Mouse (Mus musculus): Measurements from ENCODE around the gene Csgalnact2.

The Csgalnact2 gene

DNA sequence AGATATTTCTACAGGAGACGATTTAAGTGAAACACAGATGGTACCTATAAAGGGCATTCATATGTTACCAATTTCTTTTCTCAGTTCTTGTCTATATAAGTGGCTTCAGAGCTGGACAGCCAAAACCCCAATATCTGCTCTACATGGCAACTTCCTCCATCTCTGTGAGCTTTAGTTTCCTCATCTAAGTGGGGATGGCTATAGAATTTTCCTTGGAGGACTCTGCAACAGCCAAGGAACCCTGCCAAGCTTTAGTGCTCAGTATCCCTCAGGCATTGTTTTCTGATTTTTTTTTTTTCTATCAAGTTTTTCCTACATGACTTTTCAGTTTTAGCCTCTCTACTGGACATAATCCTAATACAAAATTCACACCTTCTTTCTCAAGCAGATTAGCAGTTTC, 4.5 kb downstream of the Csgalnact2 start:
- no peak for DNase-seq (ENCODE audit: low spot score in 2 of 2)

DNA sequence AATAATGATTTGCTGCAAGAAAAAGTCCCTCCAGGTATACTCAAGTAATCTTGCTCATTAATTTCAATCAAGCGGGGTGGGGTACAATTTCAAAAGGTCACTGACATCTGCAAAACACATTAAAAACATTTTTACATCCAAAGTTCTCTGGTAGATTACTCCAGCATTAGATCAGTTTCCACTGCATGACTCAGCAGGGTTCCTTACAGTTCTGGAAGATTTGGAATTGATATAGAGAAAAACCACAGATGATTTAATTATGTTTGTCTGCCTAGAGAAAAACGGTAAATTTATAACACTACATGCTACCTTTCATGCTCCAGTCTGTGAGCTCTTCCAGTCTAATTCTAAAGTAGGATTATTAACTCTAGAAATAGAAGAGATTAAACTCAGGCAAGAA, 8.9 kb downstream of the Csgalnact2 start:
- DNase-seq (ENCODE audit: low spot score in 2 of 2) = no peak

DNA sequence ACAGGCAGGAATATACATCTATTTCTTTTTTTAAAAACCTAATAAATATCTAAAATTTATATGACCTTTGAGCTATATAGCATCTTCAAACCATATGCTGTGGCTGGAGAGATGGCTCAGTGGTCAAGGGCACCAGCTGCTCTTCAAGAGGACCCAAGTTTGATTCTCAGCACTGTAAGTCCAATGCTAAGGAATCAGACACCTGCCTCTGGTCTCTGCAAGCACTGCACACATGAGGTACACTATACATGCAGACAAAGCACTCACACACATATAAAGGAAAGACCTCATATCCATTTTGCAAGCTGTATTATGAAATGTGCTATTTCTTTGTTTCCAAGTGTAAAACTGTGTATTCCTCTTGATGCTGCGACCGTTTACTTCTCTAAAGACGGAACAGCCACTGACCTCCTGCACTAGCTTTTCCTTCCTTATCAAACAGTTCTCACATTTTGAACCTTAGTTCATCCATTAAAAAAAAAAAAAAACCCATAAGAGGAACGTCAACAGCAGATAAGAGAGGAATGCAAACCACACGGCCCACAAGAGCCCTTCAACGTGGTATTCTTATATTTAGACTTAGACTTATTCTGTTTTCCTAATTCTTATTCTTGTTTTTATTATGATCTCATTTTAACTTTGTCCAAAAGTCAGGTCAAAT, 11.0 kb downstream of the Csgalnact2 start:
- no peak for DNase-seq (ENCODE audit: low spot score in 2 of 2)

DNA sequence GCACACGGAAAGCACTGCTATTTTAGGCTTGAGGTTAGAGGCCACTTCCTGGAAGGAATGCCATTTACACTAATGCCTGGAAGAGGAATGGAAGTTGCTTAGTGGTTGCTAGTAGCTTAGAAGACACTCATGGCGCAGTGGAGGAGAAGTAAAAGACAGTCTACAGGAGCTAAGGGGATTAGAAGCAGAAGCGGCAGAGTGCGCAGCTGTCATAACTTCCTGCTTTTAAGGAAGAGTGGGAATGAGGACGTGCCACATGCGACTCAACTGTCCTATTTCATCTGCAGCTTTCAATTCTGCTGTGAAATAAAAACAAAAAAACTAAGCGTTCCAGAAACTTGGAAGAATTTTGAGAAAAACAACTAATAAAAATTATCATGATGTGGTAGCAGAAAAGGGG, 11.7 kb downstream of the Csgalnact2 start:
- DNase-seq (ENCODE audit: low spot score in 2 of 2) = no peak

DNA sequence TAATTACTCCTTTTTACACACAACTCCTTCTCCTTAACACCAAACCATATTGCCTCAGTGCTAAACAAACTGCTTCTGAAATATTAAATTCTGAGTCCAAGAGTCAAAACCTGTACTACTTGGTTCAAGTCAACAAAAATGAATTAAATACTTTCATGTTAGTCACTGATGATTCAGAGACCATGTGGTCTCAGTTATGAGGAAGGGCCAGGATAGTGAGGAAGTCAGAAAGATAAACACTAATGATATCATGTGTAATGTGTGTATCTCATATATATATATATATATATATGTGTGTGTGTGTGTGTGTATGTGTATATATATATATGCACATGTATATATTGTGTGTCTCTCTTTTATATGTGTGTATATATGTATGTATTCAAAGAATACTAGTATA, 12.4 kb downstream of the Csgalnact2 start:
- DNase-seq (ENCODE audit: low spot score in 2 of 2) = no peak

DNA sequence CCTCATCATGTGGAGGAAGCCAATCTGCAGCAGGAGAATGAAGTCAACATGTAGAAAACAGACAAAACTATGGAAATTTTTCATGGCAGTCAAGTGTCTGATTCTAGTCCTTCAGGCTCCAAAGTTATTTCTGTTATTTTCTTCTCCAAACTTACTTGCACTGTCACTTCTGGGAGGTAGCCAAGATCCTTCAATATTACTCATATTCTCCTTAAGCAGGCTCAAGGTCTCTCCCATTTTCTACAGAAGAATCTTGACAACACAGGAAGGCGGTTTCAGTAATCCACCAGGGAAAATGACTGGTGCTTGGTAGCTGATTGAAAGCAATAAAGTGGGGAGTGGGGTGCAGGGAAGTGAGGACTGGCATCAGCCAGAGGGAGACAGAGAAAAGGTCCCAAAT, 16.2 kb downstream of the Csgalnact2 start:
- DNase-seq (ENCODE audit: low spot score in 2 of 2) = no peak

DNA sequence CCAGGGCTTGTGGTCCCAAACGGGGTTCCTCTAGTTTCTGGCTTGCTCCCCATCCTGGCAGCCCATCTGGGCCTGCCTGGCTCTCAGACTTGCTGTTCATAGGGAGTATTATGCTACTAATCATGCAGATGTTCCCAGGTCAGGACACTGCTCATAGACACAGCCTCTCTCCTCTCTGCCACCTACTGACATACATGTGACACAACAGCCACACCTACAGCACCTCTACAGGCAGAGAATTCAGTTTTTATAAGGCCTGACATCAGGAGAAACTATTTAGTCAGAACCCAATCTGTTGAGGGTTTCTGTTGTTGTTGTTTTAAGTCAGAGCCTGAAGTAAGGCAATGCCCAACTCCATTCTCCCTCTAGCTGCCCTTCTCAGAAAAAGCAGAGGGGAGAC, 27.1 kb downstream of the Csgalnact2 start:
- no peak for DNase-seq (ENCODE audit: low spot score in 2 of 2)

DNA sequence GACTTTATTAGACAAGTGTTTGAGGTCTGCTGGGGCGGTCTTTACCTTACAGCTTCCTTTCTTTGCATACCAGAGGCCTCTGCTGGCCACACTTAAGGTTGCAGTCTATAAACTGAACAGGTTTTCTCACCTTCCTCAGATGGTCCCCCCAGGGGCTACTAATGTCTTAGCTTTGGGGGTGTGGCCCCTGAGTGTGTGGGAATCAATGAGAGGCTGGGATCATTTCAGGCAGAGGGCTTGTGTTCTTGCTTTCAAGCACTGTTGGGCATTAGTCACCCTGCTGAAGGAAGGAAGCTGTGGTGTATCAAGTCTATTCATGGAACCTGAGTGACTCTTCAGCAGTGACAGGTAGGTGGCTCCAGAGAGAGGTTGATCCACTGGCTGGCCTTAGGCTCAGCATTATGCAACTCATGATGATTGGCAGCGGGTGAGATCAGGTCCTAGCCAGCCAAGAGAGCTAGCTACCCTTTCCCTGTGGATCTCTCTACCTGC, 39.6 kb downstream of the Csgalnact2 start:
- DNase-seq (ENCODE audit: low spot score in 2 of 2) = no peak

DNA sequence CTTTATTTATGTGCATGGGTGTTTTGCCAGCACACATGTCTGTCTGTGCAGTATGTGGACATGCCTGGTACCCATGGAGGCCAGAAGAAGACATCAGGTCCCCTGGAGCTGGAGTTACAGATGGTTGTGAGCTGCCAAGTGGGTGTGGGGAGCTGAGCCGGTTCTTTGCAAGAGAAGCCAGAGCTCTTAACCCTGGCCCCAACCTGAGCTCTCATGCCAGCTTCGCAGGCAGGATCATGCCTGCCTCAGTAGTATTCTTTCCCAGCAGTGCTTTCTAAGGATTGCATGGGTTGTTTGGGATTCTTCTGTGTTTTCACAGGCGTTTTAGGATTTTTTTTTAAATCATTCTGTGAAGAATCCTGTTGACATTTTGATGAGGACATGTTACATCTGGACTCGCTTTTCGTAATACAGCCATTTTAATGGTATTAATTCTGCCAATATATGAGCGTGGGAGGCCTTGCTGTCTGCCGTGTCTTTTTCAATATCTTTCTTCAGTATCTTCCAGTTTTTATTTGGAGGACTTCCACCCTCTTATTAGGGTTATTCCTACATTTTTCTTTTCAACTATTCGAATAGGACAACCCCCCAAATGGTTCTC, 41.1 kb downstream of the Csgalnact2 start:
- no peak for DNase-seq (ENCODE audit: low spot score in 2 of 2)

DNA sequence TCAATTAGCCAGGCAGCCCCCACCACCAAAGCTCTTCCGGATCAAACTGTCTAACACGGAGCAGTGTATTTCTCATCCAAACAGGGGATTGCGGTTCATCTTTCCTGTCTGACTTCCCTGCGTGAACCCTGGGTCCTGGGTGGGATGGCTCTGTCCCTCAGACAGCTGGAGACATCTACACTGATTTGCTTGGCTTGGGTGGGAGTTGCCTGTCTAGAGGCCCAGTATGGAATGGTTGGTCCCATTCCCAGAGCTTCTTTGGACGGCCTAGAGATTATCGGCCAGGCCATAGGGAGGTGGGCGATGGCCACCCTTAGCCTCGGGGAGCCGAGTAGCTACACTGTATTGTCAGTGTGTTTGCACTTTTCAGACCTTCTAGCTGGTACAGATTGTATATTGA, 48.1 kb downstream of the Csgalnact2 start:
- DNase-seq (ENCODE audit: low spot score in 2 of 2) = no peak

DNA sequence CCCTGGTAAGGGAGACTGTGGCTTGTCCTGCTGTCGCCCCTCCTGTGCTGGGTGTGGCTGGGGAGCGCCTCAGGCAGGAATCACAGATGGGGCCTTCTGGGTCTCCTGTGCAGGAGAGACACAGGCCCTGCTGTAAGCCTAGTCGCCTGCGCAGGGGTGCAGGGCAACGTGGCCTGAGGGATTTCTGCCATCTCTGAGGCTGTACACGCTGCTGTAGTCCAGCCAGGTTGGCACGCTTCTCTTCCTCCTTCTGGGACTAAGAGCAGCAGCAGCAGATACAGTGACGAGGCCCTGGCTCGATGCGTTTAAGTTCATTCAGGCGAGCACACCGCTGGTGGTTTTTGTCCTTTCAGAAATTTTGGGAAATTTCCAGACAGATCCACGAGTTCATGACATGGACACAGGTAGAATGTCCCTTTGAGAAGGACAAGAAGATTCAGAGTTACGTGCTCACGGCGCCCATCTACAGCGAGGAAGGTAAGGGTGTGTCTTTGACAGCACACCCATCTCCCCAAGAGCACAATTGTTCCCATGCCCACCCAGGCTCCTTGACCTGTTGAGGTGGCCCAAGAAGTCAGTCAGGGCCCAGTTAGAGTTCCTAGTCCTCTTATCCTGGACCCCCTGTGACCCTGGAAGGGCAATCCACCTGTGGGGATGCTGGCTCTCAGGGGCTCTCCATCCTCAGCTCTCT, 50.0 kb downstream of the Csgalnact2 start:
- DNase-seq (ENCODE audit: low spot score in 2 of 2) = no peak

DNA sequence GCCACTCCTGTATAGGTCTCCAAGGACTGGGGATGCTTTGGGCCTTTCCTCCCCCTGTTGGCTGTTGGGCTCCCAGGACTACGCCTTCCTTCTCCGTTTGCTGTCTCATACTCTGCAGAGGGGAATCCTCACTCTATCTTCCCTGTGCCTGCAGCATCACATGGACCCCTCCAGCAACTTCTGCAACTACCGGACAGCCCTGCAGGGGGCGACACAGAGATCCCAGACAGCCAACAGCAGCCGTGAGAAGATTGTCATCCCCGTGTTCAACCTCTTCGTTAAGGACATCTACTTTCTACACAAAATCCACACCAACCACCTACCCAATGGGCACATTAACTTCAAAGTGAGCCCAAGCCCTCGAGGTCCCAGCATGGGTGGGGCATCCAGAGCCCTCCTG, 51.0 kb downstream of the Csgalnact2 start:
- DNase-seq (ENCODE audit: low spot score in 2 of 2) = no peak

DNA sequence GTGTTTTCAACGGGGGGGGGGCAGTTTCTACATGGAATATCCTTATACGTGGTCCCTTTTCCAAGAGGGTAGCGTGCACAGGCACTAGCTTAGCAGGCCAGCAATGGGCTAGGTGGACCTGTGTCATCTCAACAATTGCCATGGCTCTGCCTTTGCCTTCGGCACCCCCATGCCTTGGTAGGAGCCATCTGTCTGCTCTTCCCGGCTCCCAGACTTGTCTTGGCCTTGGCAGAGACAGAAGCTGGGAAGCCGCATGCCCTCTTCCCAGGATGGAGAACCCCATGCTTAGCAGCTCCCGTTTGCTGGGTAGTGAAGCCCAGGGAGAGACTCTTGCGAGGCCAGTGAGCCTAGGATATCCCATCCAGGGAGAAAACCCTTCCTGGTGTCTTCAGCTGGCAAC, 54.3 kb downstream of the Csgalnact2 start:
- DNase-seq (ENCODE audit: low spot score in 2 of 2) = no peak

DNA sequence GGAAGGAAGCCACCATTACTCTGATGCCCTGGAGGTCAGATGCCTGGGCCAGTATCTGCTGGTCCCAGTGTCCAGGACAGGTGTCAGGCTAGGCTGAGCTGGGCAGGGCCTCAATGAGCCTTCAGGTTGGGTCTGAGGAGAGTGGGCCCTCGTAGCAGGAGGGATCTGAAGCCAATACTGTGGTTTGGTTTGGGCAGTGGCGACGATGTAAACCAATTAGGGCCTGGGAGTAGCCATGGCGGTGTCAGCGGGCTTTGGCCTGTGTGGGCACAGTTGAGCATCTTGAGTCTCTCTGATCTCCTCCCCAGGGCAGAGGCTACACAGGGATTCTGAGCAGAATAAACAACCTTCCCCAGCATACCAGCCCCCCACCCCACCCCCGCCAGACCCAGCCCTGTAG, 55.3 kb downstream of the Csgalnact2 start:
- DNase-seq (ENCODE audit: low spot score in 2 of 2) = no peak

DNA sequence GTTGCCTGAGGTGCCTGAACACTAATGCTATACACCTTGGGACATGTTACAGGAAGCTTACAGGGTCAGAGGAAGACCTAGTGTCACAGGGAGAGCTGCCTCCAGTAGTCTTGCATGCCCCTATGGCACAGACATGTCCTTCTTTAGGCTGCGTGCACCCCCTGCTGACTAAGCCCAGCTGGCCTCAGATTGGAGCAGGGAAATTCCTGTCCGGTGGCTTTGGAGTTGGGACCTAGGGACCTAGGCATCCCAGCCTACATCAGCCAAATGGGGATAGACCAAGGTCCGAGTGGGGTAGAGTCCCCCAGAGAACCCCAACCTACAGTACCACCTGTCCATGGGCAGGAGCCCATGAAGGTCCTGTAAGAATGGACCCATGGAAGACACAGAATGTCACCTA, 56.6 kb downstream of the Csgalnact2 start:
- DNase-seq (ENCODE audit: low spot score in 2 of 2) = no peak

DNA sequence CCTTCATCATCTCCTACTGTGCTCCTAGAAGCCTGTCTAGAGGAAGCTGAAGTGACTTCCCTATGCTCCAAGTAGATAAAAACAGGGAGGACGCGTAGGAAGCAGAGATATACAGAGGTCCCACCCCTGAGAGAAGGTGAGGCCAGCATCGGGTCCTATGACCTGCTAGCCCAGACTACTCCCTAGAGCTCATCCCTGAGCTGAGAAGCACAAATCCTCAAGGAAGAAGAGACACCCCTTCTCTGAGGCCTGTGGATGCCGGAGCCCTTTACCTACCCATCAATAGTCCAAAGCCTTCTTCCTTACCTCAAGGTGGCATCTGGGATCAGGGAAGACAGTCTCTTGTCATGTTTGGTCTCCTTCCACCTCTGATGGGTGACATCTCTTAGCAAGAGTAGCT, 58.2 kb downstream of the Csgalnact2 start:
- DNase-seq (ENCODE audit: low spot score in 2 of 2) = no peak

DNA sequence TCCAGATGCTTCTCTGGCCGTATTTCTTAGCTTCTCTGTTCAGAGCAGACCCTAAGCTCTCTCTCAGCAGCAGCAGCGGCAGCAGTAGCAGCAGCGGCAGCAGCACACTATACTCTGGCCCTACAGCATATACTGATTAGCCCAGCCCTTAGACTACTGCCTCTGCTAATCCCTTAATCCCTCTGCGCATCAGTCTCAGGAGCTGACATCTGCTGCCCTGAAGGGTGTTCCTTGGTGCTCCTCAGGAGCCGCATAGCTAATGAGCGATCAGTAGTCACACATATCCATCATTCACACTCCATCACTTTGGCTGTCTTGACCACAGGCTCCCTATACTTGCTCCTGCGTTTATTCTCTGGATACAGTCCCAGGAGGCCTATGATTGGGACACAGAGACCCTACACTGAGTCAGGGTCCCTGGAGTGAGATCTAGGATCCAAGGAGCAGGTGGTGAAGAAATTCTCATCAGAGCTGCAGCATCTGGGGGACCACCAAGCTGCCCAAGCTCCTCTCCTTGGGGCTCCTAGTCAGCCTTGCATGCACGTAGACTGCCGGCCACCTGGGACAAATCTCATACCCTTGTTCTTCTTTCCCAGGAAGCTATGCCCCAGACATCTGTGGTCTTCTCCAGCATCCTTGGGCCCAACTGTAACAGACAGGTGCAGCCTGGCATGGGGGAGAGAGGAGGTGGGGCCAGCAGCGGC, 59.0 kb downstream of the Csgalnact2 start:
- DNase-seq (ENCODE audit: low spot score in 2 of 2) = no peak

DNA sequence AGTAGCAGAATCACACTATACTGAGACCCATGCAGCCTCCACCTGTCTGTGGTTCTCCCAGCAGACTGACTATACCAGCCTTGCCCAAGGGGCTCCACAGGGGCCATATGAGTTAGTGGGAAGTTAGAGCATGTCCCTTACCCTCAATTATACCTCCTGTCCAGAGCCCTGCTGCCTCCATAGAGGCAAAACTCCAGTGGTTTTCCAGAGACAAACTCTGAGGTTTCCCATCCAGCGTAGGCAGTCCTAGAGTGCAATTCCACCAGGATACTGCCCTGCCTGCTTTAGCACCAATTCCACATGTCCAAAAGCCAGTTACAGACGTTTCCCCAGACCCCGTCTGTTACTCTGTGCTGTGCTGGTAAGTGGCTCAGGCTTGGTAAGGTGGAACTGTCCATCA, 59.6 kb downstream of the Csgalnact2 start:
- no peak for DNase-seq (ENCODE audit: low spot score in 2 of 2)

DNA sequence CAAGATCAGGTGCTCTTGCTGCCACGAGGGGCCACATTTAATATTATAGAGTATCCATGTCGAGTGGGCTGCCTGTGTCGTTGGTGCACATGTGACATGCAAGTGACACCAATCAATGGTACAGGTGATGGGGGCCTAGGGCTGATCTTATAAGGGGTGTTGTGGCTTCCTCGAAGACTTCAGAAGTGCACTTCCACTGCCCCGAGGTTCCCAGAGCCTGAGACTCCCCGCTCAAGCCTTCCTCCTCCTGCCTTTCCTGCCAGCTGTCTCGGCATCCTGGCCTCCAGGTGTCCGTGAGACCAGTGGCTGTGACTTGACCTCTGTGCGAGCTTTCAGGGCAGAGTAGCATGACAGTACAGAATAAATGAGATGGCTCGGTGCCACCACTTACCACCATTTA, 60.2 kb downstream of the Csgalnact2 start:
- no peak for DNase-seq (ENCODE audit: low spot score in 2 of 2)

DNA sequence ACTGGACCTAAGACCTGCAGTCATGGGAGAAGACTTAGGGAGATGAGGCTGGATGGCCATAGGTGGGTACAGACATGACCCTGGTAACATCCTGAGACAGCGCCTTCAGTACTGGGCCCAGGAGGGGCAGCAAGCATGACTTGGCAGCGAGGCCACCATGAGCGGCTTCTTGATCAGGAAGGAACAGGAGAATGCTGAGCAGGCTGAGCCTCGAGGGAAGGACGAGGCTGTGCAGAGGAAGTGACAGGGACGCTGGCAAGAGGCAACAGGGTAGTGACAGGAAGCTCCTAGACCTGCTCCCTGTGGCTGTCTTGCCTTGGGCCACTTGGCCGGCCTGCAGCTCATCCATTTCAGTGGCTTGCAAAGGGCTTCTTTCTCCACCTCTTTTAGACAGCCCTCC, 61.5 kb downstream of the Csgalnact2 start:
- DNase-seq (ENCODE audit: low spot score in 2 of 2) = no peak

DNA sequence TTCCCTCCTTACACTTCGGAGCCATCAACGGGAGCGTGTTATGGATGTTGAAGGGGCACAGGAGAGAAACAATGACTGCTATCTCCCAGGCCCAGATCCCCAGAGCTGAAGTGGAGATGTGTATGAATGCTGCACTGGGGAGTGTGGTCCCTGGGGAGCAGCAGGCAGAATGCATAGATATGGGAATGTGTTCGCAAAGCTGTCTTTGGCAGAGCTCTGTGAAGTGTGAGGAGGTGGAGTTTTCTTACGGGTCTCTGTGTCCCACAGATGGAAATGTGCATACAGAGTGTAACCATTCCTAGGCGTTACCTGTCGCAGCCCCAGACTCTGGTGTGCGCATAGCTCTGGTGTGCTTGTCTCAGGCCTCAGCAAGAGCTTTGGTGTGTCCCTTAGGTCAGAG, 62.2 kb downstream of the Csgalnact2 start:
- no peak for DNase-seq (ENCODE audit: low spot score in 2 of 2)

DNA sequence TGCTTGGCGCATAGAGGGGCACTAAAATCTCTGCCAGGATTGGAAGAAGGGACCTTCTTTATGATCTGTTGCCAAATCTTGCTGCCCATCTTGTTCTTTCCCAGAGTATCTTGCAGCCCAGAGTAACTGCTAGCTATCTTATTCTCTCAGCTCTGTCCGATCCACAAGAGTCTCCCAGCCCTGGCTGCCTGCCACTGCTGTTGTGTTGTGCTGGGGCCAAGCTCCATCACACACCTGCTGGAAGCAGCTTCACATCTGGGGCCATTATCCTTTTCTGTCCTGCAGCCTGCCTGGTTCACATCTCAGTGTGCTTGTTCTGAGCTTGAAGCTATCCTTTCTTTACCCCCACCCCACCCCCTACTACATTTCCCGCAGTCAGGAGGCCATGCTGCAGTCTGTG, 62.7 kb downstream of the Csgalnact2 start:
- DNase-seq (ENCODE audit: low spot score in 2 of 2) = no peak

DNA sequence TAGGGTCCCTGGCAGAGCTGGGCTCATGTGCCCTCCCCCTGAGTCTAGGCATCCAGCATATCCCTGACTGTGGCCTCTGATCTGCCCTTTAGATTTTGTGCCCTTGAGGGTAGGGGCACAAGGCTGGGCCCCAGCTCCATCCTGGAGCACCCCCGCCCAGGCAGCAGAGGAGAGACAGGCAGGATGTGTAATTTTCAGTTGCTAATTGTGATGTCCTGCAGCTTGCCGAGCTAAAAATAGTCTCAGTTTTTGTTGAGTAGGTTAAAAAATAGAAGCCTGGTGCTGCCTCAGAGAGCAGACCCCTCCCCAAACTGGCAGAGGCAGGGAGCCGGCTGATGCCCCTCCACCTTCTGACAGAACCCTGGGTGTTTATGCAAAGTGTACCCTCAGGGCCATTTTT, 64.8 kb downstream of the Csgalnact2 start:
- no peak for DNase-seq (ENCODE audit: low spot score in 2 of 2)

Data from left cerebral cortex, adult 9 months (tissue).